Mouse (Mus musculus) hindbrain, embryonic 16.5 days (tissue): ENCODE results near the gene Rab5if. TPM values are rescaled to one million over a fixed set of nuclear protein-coding genes. Genes with fewer than 3 reads are reported as not detected.

ENCODE experiments used
- ATAC-seq: fragments of 200-750 bp; cut with Nextera tagmentation; 2 replicates; pipeline ENCODE4 v1.8.0; 2017; ENCODE audit warnings: moderate TSS enrichment, moderate library complexity
- H3K27ac ChIP-seq: fragments of 300-500 bp; sonication (generic); 2 replicates; pipeline ENCODE4 v1.5.1; 2014; ENCODE audit warnings: low read depth, mild to moderate bottlenecking, control low read depth, low read length, moderate library complexity
- H3K27me3 ChIP-seq: fragments of 300-500 bp; sonication (generic); replicated peaks from 2 replicates; pipeline ENCODE4 v1.6.1; 2014; ENCODE audit warnings: low read length; ENCODE audit not compliant: control insufficient read depth, insufficient read depth
- H3K36me3 ChIP-seq: fragments of 300-500 bp; sonication (generic); 2 replicates; pipeline ENCODE4 v1.6.1; 2014; ENCODE audit warnings: mild to moderate bottlenecking, low read length, moderate library complexity, mixed read lengths; ENCODE audit not compliant: control insufficient read depth, insufficient read depth
- H3K4me1 ChIP-seq: fragments of 300-500 bp; sonication (generic); 2 replicates; pipeline ENCODE4 v1.6.1; 2014; ENCODE audit warnings: low read depth, low read length; ENCODE audit not compliant: control insufficient read depth, insufficient read depth
- H3K4me2 ChIP-seq: fragments of 300-500 bp; sonication (generic); 2 replicates; pipeline ENCODE4 v1.6.1; 2014; ENCODE audit warnings: mild to moderate bottlenecking, low read length, control low read depth, moderate library complexity
- H3K4me3 ChIP-seq: fragments of 300-500 bp; sonication (generic); 2 replicates; pipeline ENCODE4 v1.5.1; 2014; ENCODE audit warnings: mild to moderate bottlenecking, low read length, control low read depth, moderate library complexity
- H3K9ac ChIP-seq: fragments of 300-500 bp; sonication (generic); 2 replicates; pipeline ENCODE4 v1.6.1; 2014; ENCODE audit warnings: low read depth, mild to moderate bottlenecking, control low read depth, low read length, moderate library complexity
- H3K9me3 ChIP-seq: fragments of 300-500 bp; sonication (generic); 2 replicates; pipeline ENCODE4 v1.6.1; 2014; ENCODE audit warnings: mild to moderate bottlenecking, low read length, moderate library complexity; ENCODE audit not compliant: control insufficient read depth
- WGBS: fragments of 180-500 bp; shearing (Covaris S2); extraction: QIAGEN DNeasy Blood & Tissue Kit; methylation state at CpG from one replicate; pipeline ENCODE4 v1.1.7; 2014; 5-methylcytosine and 5-hydroxymethylcytosine counted together
- polyA plus RNA-seq: library from polyadenylated mRNA; unstranded; fragments of >200 nt; fragmentation: Nextera tagmentation; extraction: Ambion mirVana; gene quantifications from 2 replicates; pipeline ENCODE4 v1.2.1, GENCODE M21; 2015

Rab5if gene
- polyA plus RNA-seq, 1 experiment from 2014 or later, result 151 TPM

- ATAC-seq, result peak; percentile 25; the same call in 1 of the 2 replicates
- Histone ChIP-seq H3K36me3 (no peaks in the 10 kb centered on the region), H3K4me1 (peaks cover 34% of the 10 kb centered on the region), H3K4me3 (peak overlapping the region; percentile 66), H3K4me2 (peak overlapping the region; percentile 98), H3K9me3 (no peaks in the 10 kb centered on the region), H3K27me3 (peaks cover 19% of the 10 kb centered on the region), H3K9ac (peak overlapping the region; percentile 74), H3K27ac (peak overlapping the region; percentile 84)
- under 1% methylated on average over 56 of the region's 79 CpGs for WGBS
Measured at GRCm38 (mm10) chr2:156840301-156841027, 22.5 kb upstream of the Rab5if start.

GRCm38 (mm10) chr2:156841028-156841840 lies 21.7 kb upstream of the Rab5if start:
- peaks cover 34% of the 10 kb centered on the region for H3K4me1 ChIP-seq
- under 1% methylated on average over 41 of the region's 42 CpGs for WGBS
- peak overlapping the region; percentile 74 for H3K9ac ChIP-seq
- H3K9me3 ChIP-seq, result no peaks in the 10 kb centered on the region
- no peaks in the 10 kb centered on the region for H3K36me3 ChIP-seq
- peak overlapping the region; percentile 66 for H3K4me3 ChIP-seq
- H3K27me3 ChIP-seq, result peaks cover 19% of the 10 kb centered on the region
- ATAC-seq, result peak; percentile 53; the same call in 1 of the 2 replicates
- H3K4me2 ChIP-seq, result peak overlapping the region; percentile 98
- peak overlapping the region; percentile 84 for H3K27ac ChIP-seq

GRCm38 (mm10) chr2:156841841-156842706 lies 20.9 kb upstream of the Rab5if start:
- Histone ChIP-seq H3K27me3 (peaks cover 19% of the 10 kb centered on the region), H3K36me3 (no peaks in the 10 kb centered on the region), H3K4me2 (peak overlapping the region; percentile 98), H3K9me3 (no peaks in the 10 kb centered on the region), H3K4me1 (peaks cover 34% of the 10 kb centered on the region), H3K9ac (peak overlapping the region; percentile 74; the same call in 1 of the 2 replicates), H3K27ac (peak overlapping the region; percentile 84), H3K4me3 (peak overlapping the region; percentile 66)
- peak; percentile 43 for ATAC-seq
- WGBS, result 9% methylated on average over 20 of the region's 20 CpGs

GRCm38 (mm10) chr2:156842711-156843110 lies 20.2 kb upstream of the Rab5if start:
- H3K4me2 ChIP-seq, result peak overlapping the region; percentile 98
- H3K27me3 ChIP-seq, result peaks cover 19% of the 10 kb centered on the region
- no peaks in the 10 kb centered on the region for H3K9me3 ChIP-seq
- peak overlapping the region; percentile 66 for H3K4me3 ChIP-seq
- H3K36me3 ChIP-seq, result no peaks in the 10 kb centered on the region
- no peak overlapping the region for H3K9ac ChIP-seq
- no peak for ATAC-seq
- peak overlapping the region; percentile 62; the same call in 1 of the 2 replicates for H3K27ac ChIP-seq
- H3K4me1 ChIP-seq, result peaks cover 34% of the 10 kb centered on the region
- 20% methylated on average over 11 of the region's 11 CpGs for WGBS

- H3K9ac ChIP-seq, result no peak overlapping the region
- WGBS, result 72% methylated on average over 10 of the region's 10 CpGs
- no peak for ATAC-seq
- peaks cover 34% of the 10 kb centered on the region for H3K4me1 ChIP-seq
- no peaks in the 10 kb centered on the region for H3K9me3 ChIP-seq
- no peak overlapping the region for H3K4me3 ChIP-seq
- no peaks in the 10 kb centered on the region for H3K36me3 ChIP-seq
- H3K4me2 ChIP-seq, result no peak overlapping the region; the same call in 1 of the 2 replicates
- H3K27me3 ChIP-seq, result peaks cover 19% of the 10 kb centered on the region
- H3K27ac ChIP-seq, result no peak overlapping the region
Measured at GRCm38 (mm10) chr2:156843331-156843730, 19.6 kb upstream of the Rab5if start.

- 36% methylated on average over 10 of the region's 10 CpGs for WGBS
- peaks cover 18% of the 10 kb centered on the region for H3K27me3 ChIP-seq
- H3K4me3 ChIP-seq, result no peak overlapping the region
- H3K9me3 ChIP-seq, result no peaks in the 10 kb centered on the region
- no peak overlapping the region for H3K4me2 ChIP-seq
- no peaks in the 10 kb centered on the region for H3K36me3 ChIP-seq
- no peak overlapping the region for H3K9ac ChIP-seq
- no peak overlapping the region for H3K27ac ChIP-seq
- peaks cover 32% of the 10 kb centered on the region for H3K4me1 ChIP-seq
- no peak for ATAC-seq
Measured at GRCm38 (mm10) chr2:156844715-156845114, 18.2 kb upstream of the Rab5if start.

- Histone ChIP-seq H3K9ac (no peak overlapping the region), H3K4me1 (peaks cover 8% of the 10 kb centered on the region), H3K36me3 (0 out of 2 replicates have a peak, but pooled peaks cover 2% of the 10 kb centered on the region), H3K27me3 (no peaks in the 10 kb centered on the region), H3K4me2 (no peak overlapping the region), H3K27ac (no peak overlapping the region), H3K9me3 (no peaks in the 10 kb centered on the region), H3K4me3 (no peak overlapping the region)
- no peak for ATAC-seq
- WGBS, result 47% methylated on average over 6 of the region's 6 CpGs
Measured at GRCm38 (mm10) chr2:156847653-156848052, 15.3 kb upstream of the Rab5if start.

GRCm38 (mm10) chr2:156848526-156849182 lies 14.3 kb upstream of the Rab5if start:
- Histone ChIP-seq H3K27ac (no peak overlapping the region), H3K4me1 (peaks cover 8% of the 10 kb centered on the region), H3K4me3 (no peak overlapping the region), H3K9ac (no peak overlapping the region), H3K4me2 (no peak overlapping the region), H3K27me3 (no peaks in the 10 kb centered on the region), H3K36me3 (0 out of 2 replicates have a peak, but pooled peaks cover 2% of the 10 kb centered on the region), H3K9me3 (no peaks in the 10 kb centered on the region)
- 83% methylated on average over 6 of the region's 6 CpGs for WGBS
- ATAC-seq, result no peak
